Mouse (Mus musculus) left cerebral cortex, adult 18-20 months (tissue): ENCODE data around the gene Gtdc1. TPM values are rescaled to one million over a fixed set of nuclear protein-coding genes. Genes with fewer than 3 reads are reported as not detected.
A peak's percentile ranks its signal among the peaks of the same experiment; 100 is the strongest.

Experiments used
- DNase-seq, 2 experiments: peaks; one replicate each; pipeline ENCODE4 v3.0.0; 2021 to 2022; ENCODE audit warnings: low spot score in 2 of 2, mixed read lengths in 1 of 2
- long read RNA-seq, 2 experiments: library from polyadenylated mRNA; stranded (forward); transcript quantifications; one replicate each; pipeline ENCODE4 v2.0.0; 2021
- total RNA-seq, 2 experiments: library from RNA; stranded (reverse); gene quantifications; 2 replicates each; pipeline ENCODE4 v1.2.3; 2021

The Gtdc1 gene
- 10 to 100 TPM; 88.1 to 97.0 TPM for total RNA-seq
- long read RNA-seq, experiment 1, partial matches to known transcripts = 27 of 43 reads
- long read RNA-seq, experiment 1, other reads (novel, unspliced or antisense) = 16 of 43 reads
- long read RNA-seq, experiment 2, partial matches to known transcripts = 15 of 28 reads
- long read RNA-seq, experiment 2, other reads (novel, unspliced or antisense) = 12 of 28 reads

DNA sequence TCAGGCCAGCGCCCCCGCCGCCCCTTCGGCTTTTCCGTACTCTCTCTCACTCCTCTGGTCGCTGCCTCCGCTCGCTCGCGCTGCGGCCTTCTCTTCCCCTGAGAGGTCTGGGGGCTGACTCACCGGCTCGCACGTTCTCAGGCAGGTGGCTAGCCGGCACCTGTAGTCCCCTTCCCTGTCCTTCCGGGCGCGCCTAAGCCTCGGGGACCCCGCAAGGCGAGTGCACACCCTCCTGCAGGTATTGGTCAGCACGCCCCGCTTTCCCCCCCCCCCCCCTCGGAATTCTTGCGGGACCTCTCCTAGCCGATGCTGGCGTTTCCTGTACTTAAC lies at the start of gene Gtdc1:
Gene Gtdc1, minus strand, starts transcription at position 176 of the 330 bp plus-strand sequence.
- peak in 1 of 2 experiments; percentile 89 for DNase-seq

DNA sequence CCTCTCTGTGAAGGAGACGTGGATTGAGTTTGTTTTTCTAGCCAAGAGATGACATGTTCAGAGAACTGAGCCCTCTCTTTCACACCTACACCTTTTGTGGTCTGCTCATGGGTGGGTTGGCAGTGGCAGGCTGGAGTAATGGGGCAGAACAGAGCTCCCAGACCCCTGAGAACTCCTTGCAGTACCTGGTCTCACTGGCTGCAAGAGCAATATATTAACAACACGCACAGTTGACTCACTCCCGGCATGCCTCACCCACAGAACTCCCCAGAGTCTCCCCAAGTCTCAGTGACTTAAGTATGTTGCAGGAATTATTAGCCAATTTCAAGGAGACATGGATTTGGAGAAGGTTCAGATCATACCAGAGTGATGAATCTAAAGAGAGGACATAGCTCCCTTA lies 49.6 kb upstream of the Gtdc1 start:
- DNase-seq = no peak

DNA sequence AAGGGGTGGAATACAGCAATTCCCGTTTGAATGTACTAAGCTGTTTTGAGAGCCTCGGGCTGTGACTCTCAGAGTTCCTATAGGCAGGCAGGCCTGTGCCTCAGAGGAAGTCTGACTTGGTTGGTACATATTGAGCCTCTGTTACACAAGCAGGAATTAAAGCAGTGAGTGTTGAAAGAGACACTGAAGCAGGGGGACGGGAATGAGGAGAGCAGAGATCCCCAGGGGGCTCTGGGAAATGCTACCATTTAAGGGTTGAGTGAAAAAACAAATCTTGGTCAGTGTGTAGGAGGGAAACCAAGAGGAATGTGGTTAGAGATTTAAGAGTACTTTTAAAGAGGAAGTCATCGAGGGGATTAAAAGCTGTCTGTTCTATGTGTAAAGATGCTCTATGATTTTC lies 49.0 kb upstream of the Gtdc1 start:
- DNase-seq = no peak

DNA sequence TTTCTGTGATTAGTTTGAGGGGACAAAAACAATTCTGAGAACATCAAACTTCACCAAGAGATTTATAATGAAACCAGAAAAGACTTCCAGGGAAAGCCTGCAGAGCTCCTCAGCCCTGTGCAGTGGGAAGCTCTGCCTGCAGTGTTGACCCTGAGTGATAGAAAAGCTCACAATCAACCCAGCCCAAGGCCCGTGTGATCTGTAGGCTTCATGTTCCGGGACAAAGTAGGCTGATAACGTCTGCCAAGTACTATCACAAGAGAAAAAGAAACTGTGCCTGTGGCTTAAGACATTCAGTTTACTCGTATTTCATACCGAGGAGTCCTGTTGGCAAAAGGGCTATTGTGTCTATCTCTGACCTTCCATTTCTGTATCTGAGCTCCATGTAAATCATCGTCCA lies 46.4 kb upstream of the Gtdc1 start:
- no peak for DNase-seq

DNA sequence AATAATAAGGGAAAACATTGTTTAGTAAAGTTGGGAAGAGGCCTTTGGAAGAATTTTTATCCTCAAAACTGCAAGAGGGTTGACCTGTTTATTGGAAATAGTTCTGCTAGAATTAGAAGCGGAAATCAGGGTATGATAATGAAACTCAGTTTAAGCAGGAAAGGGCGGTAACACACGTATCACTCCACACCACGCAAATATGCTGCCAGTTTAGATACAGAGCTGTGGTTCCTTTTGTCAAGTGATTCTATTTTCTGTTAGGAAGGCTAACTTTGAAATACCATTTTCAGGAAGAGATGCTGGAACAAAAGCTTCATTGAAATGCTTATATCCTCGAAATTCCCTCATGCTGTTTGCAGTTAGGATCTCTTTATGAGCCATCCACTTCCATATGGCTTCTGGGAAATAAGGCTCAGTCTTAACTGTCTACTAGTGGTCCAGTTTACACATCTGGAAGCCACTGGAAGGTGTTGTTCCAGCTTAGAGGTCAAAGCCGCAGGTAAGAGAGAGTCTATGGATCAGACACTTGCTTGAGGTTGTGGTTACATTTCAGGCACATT lies 42.7 kb upstream of the Gtdc1 start:
- DNase-seq = no peak

DNA sequence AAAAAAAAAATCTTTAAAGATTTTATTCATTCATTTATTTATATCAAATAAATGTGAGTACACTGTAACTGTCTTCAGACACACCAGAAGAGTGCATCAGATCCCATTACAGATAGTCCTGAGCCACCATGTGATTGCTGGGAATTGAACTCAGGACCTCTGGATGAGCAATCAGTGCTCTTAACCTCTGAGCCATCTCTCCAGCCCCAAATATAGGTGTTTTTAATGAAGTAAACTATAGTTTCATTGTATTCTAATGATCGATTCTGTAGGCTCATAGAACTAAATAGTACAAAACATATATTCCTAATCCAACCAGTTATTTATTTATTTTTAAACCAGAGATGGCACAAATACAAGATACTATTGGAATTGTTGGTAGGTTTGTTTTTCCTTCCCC lies 42.2 kb upstream of the Gtdc1 start:
- no peak for DNase-seq

DNA sequence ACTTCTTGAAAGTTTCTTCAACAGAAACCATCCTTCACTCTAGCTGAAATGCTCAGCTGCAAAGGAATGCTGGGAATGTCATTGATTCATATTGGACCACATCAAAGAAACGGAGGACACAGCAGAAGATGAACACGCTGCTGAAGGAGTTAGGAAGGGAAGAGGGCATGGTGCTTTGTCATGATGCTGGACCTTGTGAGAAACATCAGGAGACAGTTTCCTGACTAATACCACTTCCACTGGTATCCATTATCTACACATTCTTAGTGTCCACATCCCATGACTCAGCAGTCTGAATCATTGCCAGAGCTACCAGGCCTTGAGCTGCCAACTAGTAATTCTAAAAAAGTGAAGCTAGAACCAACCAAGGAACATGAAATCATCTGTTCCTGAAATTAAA lies 41.8 kb upstream of the Gtdc1 start:
- DNase-seq = peak in 1 of 2 experiments; percentile 40

DNA sequence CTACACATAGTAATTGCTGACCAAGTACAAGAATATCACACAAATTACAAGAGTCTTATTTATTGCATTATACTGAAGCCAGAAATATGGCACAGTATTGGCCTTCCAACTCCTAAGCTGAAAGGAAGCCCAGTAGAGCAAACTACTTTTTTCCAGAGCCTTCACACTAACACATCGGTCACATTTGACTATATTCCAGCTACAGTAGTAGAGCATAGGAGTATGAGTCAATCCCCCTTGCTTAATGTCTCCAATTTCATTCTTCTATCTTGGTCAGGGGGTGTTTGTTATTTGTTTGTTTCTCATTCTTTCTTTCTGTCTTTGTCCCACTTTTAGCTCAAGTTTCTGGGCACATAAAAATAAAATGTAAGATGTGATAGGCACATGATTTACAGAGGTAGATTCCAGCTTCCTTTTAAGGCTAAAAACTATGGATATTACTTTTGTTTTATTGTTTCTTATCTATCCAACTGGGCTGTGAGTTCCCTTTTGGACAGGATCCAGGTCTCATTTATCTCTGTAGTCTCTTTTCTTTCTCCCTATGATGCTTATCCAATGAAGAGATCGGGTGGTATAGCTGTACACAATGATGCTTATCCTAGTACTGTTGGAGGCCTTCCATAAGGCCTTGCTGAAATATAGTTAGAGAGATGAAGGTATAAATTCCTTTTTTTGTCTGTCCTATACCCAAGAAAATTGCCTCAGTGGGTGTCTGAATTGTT lies 38.5 kb upstream of the Gtdc1 start:
- no peak for DNase-seq

DNA sequence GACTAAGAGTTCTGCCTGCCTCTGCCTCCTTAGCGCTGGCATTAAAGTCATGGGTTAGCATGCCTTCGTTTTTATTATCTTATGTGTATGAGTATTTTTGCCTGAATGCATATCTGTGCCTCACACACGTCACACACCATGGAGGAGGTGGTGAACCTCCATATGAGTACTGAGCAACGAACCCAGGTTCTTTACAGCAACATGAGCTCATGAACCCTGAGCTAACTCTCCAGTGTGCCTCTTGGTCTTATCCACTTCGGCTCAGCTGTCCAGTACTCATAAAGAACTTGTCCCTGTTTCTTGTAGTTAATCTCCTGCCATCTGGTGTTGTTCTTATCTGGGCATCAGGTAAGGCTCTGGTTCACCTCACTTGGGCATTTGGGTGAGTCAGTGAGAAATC lies 35.2 kb upstream of the Gtdc1 start:
- DNase-seq = no peak

DNA sequence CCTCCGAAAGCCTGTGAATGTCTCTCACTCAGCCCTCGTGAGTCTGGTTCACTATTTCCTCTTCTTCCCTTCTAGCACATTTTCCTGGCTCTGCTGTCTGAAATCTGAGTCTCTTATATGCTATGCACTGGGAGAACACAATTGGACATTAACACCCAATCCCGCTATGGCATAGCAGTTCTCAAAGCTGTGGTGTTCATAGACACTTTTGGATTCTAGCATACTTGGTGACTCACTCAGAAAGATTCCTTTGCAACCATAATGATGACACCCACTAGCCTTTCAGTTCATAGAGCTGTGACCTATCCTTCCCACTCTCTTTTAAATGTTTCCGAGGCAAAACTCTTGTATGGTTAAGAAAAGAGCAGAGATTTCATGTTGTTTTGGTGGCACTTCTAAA lies 33.7 kb upstream of the Gtdc1 start:
- no peak for DNase-seq

DNA sequence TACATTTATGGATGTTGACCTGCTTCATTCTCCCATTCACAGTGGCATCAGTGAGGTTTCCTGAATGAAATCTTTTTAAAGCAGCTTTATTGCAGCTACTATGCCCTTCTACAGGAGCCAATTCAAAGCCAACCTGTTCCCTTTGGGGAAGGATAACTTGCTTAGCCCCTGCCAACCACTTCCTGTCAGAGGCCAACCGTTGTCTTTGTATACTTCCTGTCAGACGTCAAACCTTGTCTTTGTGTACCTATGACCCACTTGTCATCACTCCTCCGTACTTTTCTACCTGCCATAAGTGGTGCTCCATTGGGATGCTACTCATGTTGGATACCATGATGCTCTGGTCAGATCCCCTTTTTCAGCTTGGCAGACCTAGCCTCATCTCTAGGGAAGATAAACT lies 33.1 kb upstream of the Gtdc1 start:
- no peak for DNase-seq

DNA sequence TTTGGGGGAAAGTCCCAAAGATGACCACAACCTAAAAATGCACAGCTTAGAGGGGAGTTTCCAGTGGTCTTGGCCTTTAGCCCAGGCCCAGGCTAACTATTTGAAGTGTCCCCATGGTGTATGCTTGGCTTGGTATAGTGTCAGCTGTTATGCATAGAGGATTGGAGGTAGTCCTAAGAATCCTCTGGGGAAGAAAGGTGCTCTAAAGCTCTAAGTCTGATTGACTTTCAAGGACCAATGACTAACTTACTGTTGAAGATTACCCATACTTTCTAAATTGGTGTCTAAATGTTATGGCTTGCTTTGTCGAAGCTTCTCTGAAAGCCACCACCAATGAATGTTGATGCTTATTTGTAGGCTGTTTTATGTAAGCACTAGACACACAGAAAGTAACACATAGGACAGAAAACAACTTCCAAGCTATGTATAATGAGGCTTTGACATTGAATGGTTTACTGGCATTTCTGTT lies 29.9 kb upstream of the Gtdc1 start:
- DNase-seq = no peak

DNA sequence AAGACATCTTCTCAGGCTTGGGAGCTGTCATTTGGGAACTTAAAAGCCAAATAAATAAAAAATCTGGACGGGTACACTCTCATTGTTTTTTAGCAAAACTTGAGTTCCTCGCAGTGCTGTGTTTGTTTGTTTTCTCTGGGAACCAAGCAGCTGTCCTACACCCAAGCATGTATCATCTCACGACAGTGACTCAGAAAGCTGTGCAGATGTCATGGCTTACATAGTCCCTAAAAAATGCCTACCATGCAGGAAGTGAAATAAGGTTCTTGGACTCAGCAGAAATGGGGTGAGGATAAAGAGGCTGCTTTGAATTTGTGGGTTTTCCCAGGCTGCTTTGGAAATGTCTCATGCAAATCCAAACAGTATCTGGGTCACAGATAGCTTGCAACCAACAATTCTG lies 28.8 kb upstream of the Gtdc1 start:
- DNase-seq = no peak

DNA sequence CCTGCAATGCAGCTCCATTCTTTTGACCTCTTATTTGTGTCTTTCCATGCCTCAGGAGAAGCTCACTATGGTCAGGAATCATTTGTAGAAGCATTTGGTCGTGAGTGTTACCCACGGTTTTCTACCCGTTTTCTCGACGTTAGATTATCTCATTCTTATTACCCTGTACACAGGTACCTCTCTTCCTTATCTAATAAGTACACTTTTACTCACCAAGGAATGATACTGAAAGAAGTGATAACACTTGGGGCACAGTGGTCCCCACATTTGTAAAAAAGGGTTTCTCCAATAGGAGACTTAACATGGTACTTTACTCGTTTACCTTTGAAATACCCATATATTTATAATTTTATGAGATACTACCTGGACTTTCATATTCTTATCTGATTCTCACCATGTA lies 28.0 kb upstream of the Gtdc1 start:
- DNase-seq = no peak

DNA sequence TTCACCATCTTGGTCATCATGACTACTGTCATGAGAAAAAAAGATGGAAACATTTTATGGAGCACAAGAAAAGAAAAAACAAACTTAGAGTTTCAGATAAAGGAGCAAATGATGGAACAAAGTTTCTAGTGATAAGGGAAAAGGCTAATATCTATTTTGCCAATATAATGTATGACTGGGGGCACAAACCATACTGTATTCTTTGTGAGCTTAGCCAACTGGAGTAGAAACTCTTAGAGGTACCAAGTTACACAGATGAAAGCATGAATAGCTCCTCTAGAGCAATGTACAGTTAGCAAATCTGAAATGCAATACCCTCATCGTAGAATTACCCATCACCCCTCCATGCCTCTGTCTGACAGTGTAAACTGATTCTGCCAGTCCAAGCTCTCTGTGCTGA lies 26.7 kb upstream of the Gtdc1 start:
- DNase-seq = no peak

DNA sequence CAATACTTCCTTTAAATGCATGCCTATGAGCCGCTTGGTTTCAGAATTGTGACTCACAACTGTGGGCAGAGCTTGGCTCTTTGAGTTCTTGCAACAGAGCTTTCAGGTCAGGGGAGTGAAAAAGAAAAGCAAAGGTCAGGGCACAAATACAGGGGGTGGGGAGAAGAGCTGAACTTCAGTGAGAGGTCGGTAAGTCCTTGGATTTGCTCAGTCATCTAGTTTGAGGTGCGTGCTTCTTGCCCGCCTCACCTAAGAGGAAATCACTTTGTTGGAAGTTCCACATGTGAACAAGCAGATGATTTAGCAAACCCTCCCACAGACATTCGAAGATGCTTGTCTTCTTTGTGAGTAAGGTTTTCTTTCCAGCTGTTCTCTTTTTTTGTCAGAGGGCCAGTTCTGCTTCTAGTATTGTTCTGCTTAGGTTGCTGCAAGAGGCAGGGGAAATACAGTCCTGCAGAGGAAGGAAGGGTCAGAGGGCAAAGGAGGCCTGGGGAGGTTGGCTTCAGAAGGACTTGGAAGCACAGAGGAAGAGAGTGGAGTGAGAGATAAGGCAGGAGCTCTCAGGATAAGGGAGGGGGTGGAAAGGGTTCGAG lies 25.5 kb upstream of the Gtdc1 start:
- no peak for DNase-seq

DNA sequence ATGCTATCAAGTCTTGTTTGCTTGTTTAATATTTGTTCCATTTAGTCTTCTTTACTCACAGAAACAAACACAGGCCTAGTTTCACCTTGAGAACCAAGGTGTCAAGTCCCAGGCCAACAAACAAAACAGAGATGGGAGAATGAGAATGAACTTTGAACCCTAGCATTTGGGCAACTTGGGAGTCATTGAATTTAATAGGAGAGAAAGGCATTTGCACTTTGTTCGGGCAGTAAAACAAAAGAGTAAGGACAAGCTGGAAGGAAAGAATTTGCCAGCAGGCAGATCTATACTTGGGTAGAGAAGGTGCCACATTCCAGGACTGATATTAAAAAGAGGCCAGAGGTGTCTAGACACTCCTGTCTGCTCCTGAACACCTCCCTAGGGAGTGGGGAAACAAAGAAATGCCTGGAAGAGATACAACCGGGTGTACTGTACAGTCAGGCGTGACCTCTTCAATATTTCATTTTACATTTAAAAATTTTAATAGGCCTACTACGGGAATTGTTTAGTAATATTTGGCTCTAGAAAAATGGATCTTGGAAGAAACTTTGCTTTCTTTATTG lies 24.3 kb upstream of the Gtdc1 start:
- no peak for DNase-seq

DNA sequence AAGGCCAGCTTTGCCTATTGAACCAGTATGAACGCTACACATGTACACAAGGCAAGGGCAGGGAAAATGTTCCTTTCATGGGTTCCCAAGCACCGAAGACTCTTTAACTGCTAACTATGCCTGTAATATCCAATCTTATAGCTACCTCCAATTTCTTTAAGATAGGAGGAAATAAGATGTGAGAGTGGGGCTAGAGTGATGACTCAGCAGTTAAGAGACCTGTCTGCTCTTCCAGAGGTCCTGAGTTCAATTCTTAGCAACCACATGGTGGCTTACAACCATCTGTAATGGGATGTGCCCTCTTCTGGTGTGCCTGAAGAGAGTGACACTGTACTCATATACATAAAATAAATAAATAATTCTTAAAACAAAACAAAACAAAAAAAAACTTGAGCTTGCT lies 17.2 kb upstream of the Gtdc1 start:
- DNase-seq = no peak

DNA sequence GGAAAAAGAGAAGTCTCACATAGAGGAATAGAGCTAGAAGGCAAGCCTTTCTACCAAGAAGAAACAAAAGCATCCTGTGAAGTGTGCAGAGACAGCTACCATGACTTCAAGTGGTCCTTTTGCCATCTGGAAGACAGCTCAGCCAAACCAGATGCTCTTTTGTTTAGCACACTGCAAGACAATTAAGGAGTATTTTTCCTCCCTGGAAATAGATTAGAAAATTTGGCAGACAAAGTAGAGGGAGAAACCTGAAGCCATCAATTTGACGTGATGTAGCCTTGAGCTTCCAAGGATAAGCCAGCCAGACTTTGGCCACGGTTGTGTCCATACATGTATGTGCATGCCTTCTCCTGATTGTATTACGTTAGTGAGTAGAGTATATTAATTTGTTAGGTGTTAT lies 3.5 kb upstream of the Gtdc1 start:
- no peak for DNase-seq

DNA sequence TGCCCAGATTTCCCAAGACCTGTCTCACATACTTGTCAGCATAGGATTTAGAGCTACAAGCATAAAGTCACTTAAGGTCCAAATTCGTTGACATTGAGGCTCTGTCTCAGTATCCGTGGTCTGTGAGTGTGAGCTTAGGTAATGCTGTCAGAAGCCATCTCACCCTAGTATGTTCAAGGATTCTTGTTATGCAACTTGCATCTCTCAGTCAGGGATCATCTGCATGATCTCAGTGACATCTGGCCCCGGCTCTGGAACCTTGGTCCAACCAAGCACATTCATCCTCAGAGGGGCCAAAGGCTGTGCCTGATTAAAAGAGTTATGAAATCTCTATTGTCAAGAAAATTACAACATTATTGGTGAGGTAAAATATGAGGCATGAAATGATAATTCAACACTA lies 1.2 kb upstream of the Gtdc1 start:
- DNase-seq = no peak

DNA sequence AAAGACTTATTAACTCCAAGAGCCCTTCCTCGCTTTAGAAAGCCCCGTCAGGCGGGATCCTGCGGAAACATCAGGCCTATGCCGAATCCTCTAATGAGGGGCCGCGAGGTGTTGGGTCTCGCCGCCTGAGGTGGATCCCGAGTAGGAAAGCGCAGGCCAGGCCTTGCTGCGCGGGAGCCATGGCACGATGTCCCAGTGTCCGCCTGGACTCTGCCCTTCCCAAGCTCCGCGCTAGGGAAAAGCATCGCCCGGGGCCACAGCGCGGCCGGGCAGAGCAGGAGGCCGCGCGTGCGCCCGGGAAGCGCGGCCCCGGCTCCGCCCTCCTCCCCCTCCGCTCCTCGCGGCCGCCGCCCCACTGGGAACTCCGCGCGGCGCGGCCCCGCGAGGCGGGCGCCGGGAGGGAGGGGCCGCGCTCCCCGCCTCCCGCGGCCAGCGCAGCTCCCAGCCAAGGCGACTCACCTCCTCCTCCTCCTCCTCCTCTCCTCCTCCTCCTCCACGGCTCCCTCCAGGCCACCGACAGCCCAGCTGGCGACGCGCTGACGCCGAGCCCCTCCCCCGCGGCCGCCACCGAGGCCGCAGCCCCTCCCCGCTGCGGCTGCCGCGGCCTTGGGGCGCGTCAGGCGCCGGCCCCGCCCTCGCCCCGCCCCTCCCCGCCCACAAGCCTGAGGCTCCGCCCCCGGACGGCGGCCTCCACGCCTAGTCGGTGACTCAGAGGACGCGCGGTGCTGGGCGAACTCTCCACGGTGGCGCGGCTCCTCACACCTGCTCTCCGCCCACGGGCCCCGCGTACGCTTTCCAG lies 575 bp downstream of the Gtdc1 start:
- peak in 1 of 2 experiments; percentile 93 for DNase-seq
